Mouse (Mus musculus): ENCODE results near the gene Men1. TPM values are rescaled to one million over a fixed set of nuclear protein-coding genes. Genes with fewer than 3 reads are reported as not detected.
"Not testable (repeated sequence)": the region's sequence is repeated elsewhere in the genome, so short reads cannot be mapped to it uniquely, and the experiment has no call there.

Gene Men1
- total RNA-seq, 2 experiments from 2014 or later = 63.3 to 69.8 TPM

- DNase-seq = no peak
Measured at GRCm38 (mm10) chr19:6305517-6306115, 29.2 kb upstream of the Men1 start.

GRCm38 (mm10) chr19:6306137-6306551, 28.6 kb upstream of the Men1 start, which contains the start of gene Cdc42bpg:
Cdc42bpg (plus strand) TSS chr19:6306456.
- DNase-seq = no peak

- DNase-seq = no peak
Measured at GRCm38 (mm10) chr19:6306586-6306985, 28.2 kb upstream of the Men1 start.

GRCm38 (mm10) chr19:6307733-6308531, 26.8 kb upstream of the Men1 start:
- no peak for DNase-seq

DNA sequence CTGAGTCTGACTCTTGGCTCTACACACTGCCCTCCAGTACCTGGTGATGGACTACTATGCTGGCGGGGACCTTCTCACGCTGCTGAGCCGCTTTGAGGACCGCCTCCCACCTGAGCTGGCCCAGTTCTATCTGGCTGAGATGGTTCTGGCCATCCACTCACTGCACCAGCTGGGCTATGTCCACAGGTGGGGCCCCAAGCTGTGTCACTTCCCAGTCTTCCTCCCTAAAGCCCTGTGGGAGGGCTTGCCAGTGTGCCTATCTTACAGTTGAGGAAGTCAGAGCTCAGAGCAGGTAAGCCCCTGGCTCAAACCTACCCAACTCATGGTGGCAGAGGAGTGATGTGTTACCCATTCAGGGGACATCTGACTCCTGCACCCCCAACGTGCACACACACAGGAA, 24.6 kb upstream of the Men1 start:
- no peak for DNase-seq

GRCm38 (mm10) chr19:6311783-6312182, 23.0 kb upstream of the Men1 start:
- DNase-seq = not testable (repeated sequence)

- no peak for DNase-seq
Measured at GRCm38 (mm10) chr19:6313796-6314195, 21.0 kb upstream of the Men1 start.

GRCm38 (mm10) chr19:6314513-6314912, 20.3 kb upstream of the Men1 start:
- no peak for DNase-seq

GRCm38 (mm10) chr19:6315573-6315972, 19.2 kb upstream of the Men1 start:
- no peak for DNase-seq

DNA sequence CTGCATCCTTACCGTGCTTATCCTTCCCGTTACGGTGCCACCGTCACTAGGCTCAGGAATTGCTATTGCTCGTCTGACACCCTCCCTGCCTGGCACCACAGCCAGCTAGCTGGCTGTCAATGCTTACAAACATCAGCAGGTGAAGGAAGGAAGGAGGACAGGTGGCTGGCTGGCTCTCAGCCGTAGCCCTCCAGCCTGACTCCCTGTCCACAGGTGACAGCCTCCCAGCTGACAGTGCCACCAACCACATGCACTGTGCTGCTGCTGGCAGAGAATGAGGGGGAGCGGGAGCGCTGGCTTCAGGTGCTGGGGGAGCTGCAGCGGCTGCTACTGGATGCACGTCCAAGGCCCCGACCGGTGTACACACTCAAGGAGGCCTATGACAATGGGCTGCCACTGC, 16.6 kb upstream of the Men1 start:
- DNase-seq = no peak

GRCm38 (mm10) chr19:6321358-6321757, 13.4 kb upstream of the Men1 start:
- DNase-seq = no peak

- no peak for DNase-seq
Measured at GRCm38 (mm10) chr19:6321786-6322621, 12.8 kb upstream of the Men1 start.

DNA sequence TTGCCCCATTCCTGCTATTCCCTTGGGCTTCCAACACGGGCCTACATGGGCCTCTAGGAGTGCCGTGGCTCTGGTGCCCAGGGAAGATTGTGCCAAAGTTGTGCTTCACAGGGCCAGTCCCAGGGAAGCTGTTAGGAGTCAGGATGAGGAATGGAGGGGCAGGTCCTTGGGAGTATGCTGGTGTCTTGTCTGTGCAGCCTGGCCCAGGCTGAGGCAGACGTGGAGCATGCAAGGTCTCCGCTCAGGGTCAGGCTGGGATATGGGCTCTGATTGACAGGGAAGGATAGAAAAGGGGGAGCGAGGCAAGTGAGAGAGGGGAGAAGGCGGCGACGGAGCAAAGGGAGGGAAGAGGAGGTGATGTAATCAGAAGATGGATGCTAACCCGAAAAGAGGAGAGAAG, 10.0 kb upstream of the Men1 start:
- no peak for DNase-seq

- DNase-seq = no peak
Measured at GRCm38 (mm10) chr19:6331178-6331577, 3.6 kb upstream of the Men1 start.

GRCm38 (mm10) chr19:6331719-6332516, 2.9 kb upstream of the Men1 start:
- peak in 1 of 2 experiments; percentile 61 for DNase-seq

- no peak for DNase-seq
Measured at GRCm38 (mm10) chr19:6333761-6334595, 801 bp upstream of the Men1 start.

- DNase-seq = no peak
Measured at GRCm38 (mm10) chr19:6335458-6335827, 664 bp downstream of the Men1 start.

- no peak for DNase-seq
Measured at GRCm38 (mm10) chr19:6336920-6337319, 2.1 kb downstream of the Men1 start.

- no peak for DNase-seq
Measured at GRCm38 (mm10) chr19:6338171-6338570, 3.4 kb downstream of the Men1 start.

DNA sequence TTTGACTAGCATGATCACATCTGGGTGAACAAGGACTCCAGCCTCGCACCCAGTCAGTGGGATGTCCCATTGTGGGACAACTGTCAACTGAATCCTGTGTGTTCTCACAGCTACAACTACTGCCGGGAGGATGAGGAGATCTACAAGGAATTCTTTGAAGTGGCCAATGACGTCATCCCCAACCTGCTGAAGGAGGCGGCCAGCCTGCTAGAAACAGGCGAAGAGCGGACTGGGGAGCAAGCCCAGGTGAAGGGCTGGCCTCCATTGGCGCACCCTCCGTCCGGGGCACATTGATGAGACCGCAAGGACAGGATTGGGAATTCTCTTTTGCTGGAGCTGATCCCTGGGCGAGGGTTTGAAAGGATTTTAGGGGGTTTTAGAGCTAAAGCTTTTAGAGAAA, 3.9 kb downstream of the Men1 start:
- DNase-seq = no peak

DNA sequence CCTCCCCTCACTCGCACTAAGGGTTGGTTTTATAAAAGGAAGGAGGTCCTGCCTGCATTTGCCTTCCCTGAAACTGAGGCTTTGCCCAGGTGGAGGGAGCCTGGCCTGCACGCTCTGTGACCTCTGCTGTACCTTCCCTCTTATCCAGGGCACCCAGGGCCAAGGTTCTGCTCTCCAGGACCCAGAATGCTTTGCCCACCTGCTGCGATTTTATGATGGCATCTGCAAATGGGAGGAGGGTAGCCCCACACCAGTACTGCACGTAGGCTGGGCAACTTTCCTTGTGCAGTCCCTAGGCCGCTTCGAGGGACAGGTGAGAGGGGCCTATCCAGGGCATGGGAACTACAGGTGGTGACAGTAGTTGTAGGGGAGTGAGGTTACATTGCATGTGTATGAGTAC, 4.4 kb downstream of the Men1 start:
- no peak for DNase-seq
